Mouse (Mus musculus) midbrain, embryonic 13.5 days (tissue): ENCODE measurements around the gene Mob3c. TPM values are rescaled to one million over a fixed set of nuclear protein-coding genes. Genes with fewer than 3 reads are reported as not detected.

Experiments used
- polyA plus RNA-seq: library from polyadenylated mRNA; unstranded; fragments of >200 nt; fragmentation: Nextera tagmentation; extraction: Ambion mirVana; gene quantifications from 2 replicates; pipeline ENCODE4 v1.2.1, GENCODE M21; 2015

Mob3c gene
- polyA plus RNA-seq, 1 experiment from 2014 or later, result 4.9 TPM

Other genes with a start within 250 kb of the Mob3c start
- gene Cyp4a32, start 227.1 kb upstream of the Mob3c start, polyA plus RNA-seq, result not detected in 2 replicates
- 0.12 and 0.22 TPM in 2 replicates for gene Cyp4b1, start 180.4 kb upstream of the Mob3c start, polyA plus RNA-seq
- gene Efcab14, start 90.3 kb upstream of the Mob3c start, polyA plus RNA-seq, result 22.0 and 23.9 TPM in 2 replicates
- gene Tex38, start 47.1 kb upstream of the Mob3c start, polyA plus RNA-seq, result 0.35 and 0.54 TPM in 2 replicates
- 38.7 and 41.9 TPM in 2 replicates for gene Atpaf1, start 43.3 kb upstream of the Mob3c start, polyA plus RNA-seq
- 23.3 and 25.7 TPM in 2 replicates for gene Mknk1, start 11.1 kb downstream of the Mob3c start, polyA plus RNA-seq
- 0.24 TPM in 1 of 2 replicates, not detected in the other for gene Kncn, start 56.3 kb downstream of the Mob3c start, polyA plus RNA-seq
- gene 6430628N08Rik, start 62.6 kb downstream of the Mob3c start, polyA plus RNA-seq, result 0.12 and 0.32 TPM in 2 replicates
- 10.9 and 11.7 TPM in 2 replicates for gene Dmbx1, start 111.8 kb downstream of the Mob3c start, polyA plus RNA-seq
- gene Faah, start 189.8 kb downstream of the Mob3c start, polyA plus RNA-seq, result 9.5 and 11.3 TPM in 2 replicates
- 17.5 and 17.9 TPM in 2 replicates for gene Nsun4, start 225.8 kb downstream of the Mob3c start, polyA plus RNA-seq
- 434 and 439 TPM in 2 replicates for gene Uqcrh, start 247.0 kb downstream of the Mob3c start, polyA plus RNA-seq
- gene Lrrc41, start 247.2 kb downstream of the Mob3c start, polyA plus RNA-seq, result 62.1 and 67.1 TPM in 2 replicates